Mouse (Mus musculus): ENCODE results near the gene Msln.

Gene Msln

DNA sequence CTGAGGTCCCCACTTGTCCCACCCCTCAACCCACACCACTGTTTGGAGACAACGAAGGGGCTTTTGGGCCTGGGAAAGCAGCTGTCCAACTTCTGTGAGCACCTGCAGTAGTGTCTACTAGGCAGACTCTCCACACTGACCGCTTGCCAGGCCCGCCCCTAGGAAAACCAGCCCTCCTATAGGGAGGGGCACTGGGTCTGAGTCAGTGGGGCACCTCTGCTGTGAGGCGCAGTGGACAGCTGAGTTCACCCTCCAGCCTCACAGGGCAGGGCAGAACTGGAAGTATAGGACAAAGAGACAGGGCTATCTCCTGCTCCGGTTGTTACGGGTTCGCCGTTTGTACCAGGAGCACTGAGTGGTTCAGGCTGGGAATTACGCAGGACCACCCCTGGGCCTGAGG, at the start of gene Msln:
Msln (minus strand) TSS at position 138 of the 400 bp plus-strand sequence.
- peak; percentile 88 for DNase-seq (ENCODE audit: extremely low read depth, insufficient read length, low spot score)

- peak; percentile 76 for DNase-seq (ENCODE audit: extremely low read depth, insufficient read length, low spot score)
These were observed 48.8 kb upstream of the Msln start for GRCm38 (mm10) chr17:25802825-25803517.

- no peak for DNase-seq (ENCODE audit: extremely low read depth, insufficient read length, low spot score)
These were observed 46.9 kb upstream of the Msln start for GRCm38 (mm10) chr17:25801029-25801428.

- peak; percentile 79 for DNase-seq (ENCODE audit: extremely low read depth, insufficient read length, low spot score)
These were observed 42.8 kb upstream of the Msln start, which contains the start of gene Metrn for GRCm38 (mm10) chr17:25796951-25797369. TSS of gene Metrn (minus strand) at chr17:25797136.

DNA sequence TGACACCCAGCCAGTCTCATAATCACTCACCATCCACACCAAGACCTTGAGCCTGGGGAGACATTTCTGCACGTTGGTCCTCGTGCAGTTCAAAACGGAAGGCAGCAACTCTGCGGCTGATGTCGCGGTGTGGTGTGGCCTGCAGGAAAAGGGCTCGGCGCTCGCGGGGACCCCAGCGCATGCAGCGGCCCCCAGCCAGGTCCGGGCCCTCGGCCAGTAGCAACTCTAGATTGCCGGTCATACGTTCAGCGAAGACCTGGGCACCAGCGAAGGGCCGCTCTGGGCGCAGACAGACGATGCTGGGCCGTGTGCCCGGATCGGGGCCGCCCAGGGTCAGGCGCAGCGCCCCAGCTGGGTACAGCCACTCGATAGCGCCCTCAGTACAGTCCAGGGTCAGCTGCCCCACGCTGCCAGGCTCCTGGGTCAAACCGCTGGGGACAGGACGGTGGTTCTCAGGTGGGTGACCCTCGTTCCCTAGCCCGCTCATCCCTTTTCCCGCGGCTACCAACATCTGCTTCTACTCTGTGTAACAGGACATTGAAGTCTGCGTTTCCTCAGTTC, 42.1 kb upstream of the Msln start:
- peak; percentile 57 for DNase-seq (ENCODE audit: extremely low read depth, insufficient read length, low spot score)

DNA sequence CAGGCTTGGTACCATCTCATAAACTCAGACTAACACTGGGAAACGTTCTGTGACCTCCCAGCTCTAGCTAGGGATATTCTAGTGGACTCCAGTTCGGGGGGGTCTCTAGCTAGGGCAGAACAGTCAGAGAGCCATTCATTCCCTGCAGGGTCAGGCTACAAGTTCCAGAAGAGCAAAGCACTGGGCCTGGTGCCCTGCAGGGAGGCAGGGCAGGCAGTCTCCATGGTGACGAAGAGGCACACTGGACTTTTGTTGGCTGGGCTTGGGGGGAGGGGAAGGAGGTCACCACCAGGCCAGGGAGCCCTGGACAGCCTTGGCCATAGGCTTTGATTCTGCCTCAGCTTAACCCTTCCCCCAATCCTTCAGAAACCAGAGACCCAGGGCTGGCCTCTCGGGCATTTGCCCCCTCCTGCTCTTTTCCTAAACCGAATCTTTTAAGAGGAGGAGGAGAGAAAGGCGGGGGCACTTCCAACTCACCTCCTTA, 41.5 kb upstream of the Msln start, which contains the start of gene AC134908.4:
AC134908.4 (minus strand) TSS at position 51 of the 484 bp plus-strand sequence.
- peak; percentile 51 for DNase-seq (ENCODE audit: extremely low read depth, insufficient read length, low spot score)

- DNase-seq (ENCODE audit: extremely low read depth, insufficient read length, low spot score): no peak
These were observed 40.8 kb upstream of the Msln start for GRCm38 (mm10) chr17:25794998-25795397.

GRCm38 (mm10) chr17:25794197-25794596, 40.0 kb upstream of the Msln start:
- no peak for DNase-seq (ENCODE audit: extremely low read depth, insufficient read length, low spot score)

GRCm38 (mm10) chr17:25792615-25793014, 38.4 kb upstream of the Msln start, which contains the start of gene Fam173a:
TSS of gene Fam173a (minus strand) at chr17:25792901.
- DNase-seq (ENCODE audit: extremely low read depth, insufficient read length, low spot score): peak; percentile 72

DNA sequence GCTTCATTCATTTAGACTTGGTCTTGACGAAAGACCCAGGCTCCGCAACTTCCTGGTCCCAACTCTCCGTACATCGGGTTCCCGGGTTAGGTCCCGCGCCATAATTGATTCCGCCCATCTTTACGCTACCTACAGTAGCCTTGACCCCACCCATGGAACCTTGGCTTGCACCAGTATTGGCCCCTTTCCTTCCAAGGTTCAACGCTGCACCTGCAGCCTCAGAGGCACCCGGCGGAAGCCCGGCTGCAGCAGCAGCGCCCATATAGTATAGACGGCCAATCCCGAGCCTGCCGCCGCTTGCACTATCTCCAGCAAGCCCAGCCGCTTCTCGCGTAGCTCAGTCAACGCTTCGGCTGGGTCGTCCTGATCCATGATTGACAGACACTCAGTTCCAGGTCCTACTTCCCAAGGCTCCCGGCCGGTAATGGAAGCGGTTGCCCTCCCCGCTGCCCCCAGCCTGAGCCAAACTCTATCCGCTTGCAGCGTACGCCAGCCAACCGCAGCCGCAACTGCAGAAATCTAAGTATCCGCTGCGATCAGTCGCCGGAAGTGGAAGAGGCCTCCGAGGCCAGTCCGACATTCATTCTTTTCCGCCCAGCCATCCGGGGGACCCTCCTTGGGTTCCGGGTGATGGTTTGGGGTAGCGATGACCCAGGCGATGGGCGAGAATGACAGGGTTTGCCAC, 37.8 kb upstream of the Msln start:
- peak; percentile 89 for DNase-seq (ENCODE audit: extremely low read depth, insufficient read length, low spot score)

DNA sequence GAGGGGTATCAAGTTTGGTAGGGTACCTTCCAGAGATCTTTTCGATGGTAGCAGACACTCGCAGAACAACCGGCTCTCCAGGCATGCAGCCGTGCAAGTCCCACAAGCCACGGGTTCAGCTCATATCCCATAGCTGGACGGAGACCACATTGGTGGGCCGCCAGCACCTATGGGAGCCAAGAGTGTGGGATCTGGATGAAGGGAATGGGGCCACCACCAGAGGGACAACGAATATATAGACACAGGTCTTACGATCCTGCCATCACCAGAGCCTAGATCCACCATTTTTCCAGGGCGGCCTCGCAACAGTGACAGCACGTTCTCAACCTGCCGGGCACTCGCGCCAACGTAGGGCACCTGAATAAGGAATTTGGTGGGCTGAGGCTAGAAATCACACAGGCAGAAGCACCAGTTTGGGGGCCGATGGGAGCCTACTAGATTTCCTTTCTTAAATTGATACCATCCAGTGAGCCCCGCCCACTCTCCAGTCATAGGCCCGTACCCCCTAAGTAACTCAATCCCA, 37.2 kb upstream of the Msln start:
- no peak for DNase-seq (ENCODE audit: extremely low read depth, insufficient read length, low spot score)

DNA sequence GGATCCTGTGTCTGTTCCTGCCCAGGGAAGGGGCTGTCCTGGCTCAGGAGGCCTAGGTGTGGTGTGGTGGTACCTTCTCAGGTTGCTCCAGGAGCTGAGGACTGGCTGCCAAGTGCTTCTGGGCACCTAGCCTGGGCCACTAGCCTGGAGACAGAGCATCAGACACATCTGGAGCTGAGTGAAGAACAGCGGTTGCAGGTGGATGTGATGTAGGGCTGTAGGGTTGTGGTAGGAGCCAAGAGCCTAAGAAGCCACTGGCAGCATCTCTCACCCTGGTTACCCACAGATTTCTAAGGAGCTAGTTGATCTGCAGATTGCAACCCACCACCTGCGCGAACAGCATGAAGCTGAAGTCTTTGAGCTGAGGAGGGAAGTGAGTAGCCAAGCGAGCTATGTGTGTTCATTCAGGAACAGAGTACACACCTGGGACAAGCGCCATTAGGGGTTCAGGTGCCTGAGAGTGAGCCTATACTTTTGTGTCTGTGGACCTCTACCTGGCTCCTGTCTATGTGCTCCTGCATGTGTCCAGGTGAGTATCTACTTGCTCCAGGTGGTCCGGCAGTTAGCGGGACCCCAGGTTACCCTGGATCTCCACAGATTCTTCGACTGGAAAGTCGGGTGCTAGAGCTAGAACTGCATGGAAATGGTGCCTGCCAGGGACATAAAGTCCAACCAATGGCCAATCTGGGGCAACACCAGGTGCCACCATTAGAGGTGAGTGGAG, 32.8 kb upstream of the Msln start:
- DNase-seq (ENCODE audit: extremely low read depth, insufficient read length, low spot score): no peak

DNA sequence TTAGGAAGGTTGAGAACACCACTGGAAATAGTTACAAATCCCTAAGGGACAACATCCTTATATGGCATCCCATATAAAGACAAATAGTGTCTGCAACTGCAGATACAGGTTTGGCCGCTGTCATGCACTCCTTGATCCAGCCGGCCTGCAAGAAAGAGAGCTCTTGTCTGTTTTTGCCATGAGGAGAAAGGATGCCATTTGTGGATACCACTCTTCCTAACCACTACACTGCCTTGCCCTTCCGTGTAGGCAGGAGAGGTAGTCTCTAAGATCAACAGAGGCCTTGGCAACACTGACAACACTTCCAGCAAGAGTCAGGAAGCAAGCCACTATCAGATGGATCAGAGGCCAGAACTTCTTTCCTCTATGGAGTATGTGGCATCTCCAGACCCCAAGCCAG, 32.1 kb upstream of the Msln start, which contains the start of gene Ccdc78:
Ccdc78 (plus strand) TSS at position 301 of the 400 bp plus-strand sequence.
- no peak for DNase-seq (ENCODE audit: extremely low read depth, insufficient read length, low spot score)

DNA sequence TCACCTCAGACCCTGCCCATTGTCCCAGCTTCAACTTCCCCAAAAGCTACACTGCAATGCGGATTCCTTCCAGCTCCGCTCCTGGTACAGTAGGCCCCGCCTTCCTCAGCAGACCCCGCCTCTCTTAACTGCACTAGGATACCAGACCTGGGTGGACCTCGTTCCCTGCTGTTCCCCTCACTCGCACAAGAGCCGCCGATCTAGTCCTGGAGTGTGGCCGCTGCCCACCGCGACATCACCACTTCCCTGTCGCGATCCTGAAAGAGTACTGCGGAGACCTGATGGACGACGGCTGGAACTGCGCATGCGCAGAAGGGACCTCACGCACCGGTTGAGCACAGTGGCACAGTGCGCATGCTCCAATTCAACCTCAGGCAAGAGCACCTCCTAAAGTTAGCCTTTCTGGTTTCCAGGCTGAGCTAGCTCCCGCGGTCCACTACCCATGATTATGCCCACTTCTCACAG, 31.1 kb upstream of the Msln start, which contains the start of gene Haghl:
Haghl (minus strand) TSS at position 393 of the 465 bp plus-strand sequence.
- DNase-seq (ENCODE audit: extremely low read depth, insufficient read length, low spot score): peak; percentile 92

GRCm38 (mm10) chr17:25783861-25784574, 29.8 kb upstream of the Msln start:
- DNase-seq (ENCODE audit: extremely low read depth, insufficient read length, low spot score): no peak

GRCm38 (mm10) chr17:25783086-25783485, 28.9 kb upstream of the Msln start:
- DNase-seq (ENCODE audit: extremely low read depth, insufficient read length, low spot score): no peak

DNA sequence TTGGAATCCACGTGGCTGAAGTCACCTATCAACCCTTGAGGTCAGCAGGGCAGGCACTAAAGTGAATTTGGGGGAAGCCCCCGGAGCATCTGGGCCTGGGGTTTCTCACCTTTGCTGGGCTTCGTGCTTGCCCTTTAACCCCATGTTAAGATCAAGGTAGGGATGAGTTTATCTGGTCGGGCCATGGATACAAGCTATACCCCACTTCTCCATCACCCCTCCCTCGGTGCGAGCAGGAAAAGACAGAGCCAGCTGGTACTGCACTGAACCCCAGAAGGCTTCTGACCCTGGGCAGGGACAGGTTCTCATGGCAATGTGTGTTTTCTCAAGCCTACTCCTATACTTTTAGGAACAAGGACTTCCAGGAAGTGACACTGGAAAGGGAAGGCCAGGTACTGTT, 27.2 kb upstream of the Msln start:
- no peak for DNase-seq (ENCODE audit: extremely low read depth, insufficient read length, low spot score)

- no peak for DNase-seq (ENCODE audit: extremely low read depth, insufficient read length, low spot score)
These were observed 23.8 kb upstream of the Msln start for GRCm38 (mm10) chr17:25777948-25778347.

DNA sequence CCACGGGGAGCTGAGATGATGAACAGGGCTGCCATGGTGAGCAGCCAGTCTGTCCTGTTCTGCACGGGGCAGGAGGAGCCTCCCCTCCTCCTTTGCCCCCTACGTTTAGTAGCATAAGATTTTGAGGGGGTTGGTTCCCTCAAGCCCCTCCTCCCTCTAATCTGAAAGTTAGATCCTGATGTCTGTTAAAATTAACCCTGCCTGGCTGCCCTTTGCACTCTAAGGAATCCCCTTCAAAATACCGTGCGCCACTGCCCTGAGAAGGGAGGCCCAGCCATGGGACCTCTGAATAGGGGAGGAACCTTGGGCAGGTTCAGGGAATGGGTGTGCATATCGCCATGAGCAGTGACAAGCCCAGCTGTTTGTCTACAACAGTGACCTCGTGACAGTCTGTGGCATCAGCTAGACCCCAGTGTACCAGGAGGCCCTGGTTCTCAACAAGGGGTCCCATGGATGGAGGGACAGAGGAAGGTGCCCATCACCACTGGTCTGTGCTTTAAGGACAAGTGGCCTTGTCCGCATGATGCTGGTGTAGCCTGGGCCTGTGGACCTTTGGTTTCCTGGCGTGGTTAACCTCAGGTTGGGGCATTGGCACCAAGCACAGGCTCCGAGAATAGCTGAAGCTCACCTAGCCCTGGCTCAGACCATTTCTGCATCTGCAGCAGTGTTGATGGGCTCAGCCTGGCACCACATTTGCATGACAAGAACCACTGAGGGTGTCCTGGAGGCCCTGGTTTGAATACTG, 21.3 kb upstream of the Msln start:
- DNase-seq (ENCODE audit: extremely low read depth, insufficient read length, low spot score): no peak

Measured in 3134 (cell line).